Mouse (Mus musculus) lung, postnatal 0 days (tissue): ENCODE data around the gene Hist1h3a.

Experiments used
- CTCF ChIP-seq: IDR thresholded peaks from 2 replicates; pipeline ENCODE4 v1.5.1; 2016; ENCODE audit warnings: antibody characterized with exemption, mild to moderate bottlenecking
- EP300 ChIP-seq: IDR thresholded peaks from 2 replicates; pipeline ENCODE4 v1.6.1; 2016; ENCODE audit warnings: antibody characterized with exemption, mild to moderate bottlenecking, control low read depth

DNA sequence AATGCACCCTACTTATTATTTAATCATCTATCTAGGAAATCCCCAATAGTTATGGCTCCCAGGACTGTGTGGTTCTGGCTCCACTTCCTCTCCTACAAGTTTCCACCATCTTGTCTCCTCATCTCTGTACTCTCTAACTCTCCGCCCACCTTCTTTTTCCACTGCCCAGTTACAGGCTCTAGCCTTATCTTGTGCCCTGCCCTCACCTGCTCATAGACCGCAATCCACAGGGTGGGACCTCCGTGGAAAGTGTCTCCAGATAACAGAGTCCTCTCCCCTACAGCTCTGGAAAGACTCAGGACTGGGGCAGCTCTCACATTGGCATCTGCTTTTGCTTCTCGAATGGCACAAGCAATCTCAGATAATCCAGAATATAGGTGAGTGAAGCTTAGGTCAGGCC is 16.8 kb upstream of the Hist1h3a start:
- TF ChIP-seq EP300 (no peak), CTCF (no peak)
